Mouse (Mus musculus): ENCODE results near the gene Themis3. TPM values are rescaled to one million over a fixed set of nuclear protein-coding genes. Genes with fewer than 3 reads are reported as not detected.

The Themis3 gene
- polyA plus RNA-seq, 1 experiment from 2014 or later, result not detected

GRCm38 (mm10) chr17:66586741-66587140, 7.7 kb downstream of the Themis3 start:
- Histone ChIP-seq H3K4me2 (no peak overlapping the region), H3K36me3 (no peaks in the 10 kb centered on the region), H3K4me3 (no peak overlapping the region), H3K9me3 (replicated peaks) (0 out of 2 replicates have a peak, but pooled peaks cover 3% of the 10 kb centered on the region), H3K27me3 (replicated peaks) (no peaks in the 10 kb centered on the region; the same call in 1 of the 2 replicates), H3K4me1 (replicated peaks) (peaks cover 5% of the 10 kb centered on the region), H3K9ac (no peak overlapping the region), H3K27ac (ENCODE audit: poor library complexity, severe bottlenecking) (no peak overlapping the region)
- 88% methylated on average over 10 of the region's 10 CpGs for WGBS
- no peak for ATAC-seq (ENCODE audit: insufficient number of reproducible peaks, low FRiP score)

- H3K4me2 ChIP-seq, result no peak overlapping the region
- no peaks in the 10 kb centered on the region; the same call in 1 of the 2 replicates for H3K27me3 ChIP-seq (replicated peaks)
- 0 out of 2 replicates have a peak, but pooled peaks cover 3% of the 10 kb centered on the region for H3K9me3 ChIP-seq (replicated peaks)
- no peaks in the 10 kb centered on the region for H3K36me3 ChIP-seq
- H3K4me1 ChIP-seq (replicated peaks), result peaks cover 5% of the 10 kb centered on the region
- H3K27ac ChIP-seq (ENCODE audit: poor library complexity, severe bottlenecking), result no peak overlapping the region
- H3K9ac ChIP-seq, result no peak overlapping the region
- H3K4me3 ChIP-seq, result no peak overlapping the region
- 78% methylated on average over 13 of the region's 13 CpGs for WGBS
- ATAC-seq (ENCODE audit: insufficient number of reproducible peaks, low FRiP score), result no peak
Observed at GRCm38 (mm10) chr17:66586078-66586477, 8.3 kb downstream of the Themis3 start.

GRCm38 (mm10) chr17:66580990-66581389, 13.4 kb downstream of the Themis3 start:
- Histone ChIP-seq H3K4me1 (replicated peaks) (no peaks in the 10 kb centered on the region), H3K4me3 (no peak overlapping the region), H3K27ac (ENCODE audit: poor library complexity, severe bottlenecking) (no peak overlapping the region), H3K36me3 (no peaks in the 10 kb centered on the region), H3K27me3 (replicated peaks) (0 out of 2 replicates have a peak, but pooled peaks cover 6% of the 10 kb centered on the region), H3K4me2 (no peak overlapping the region), H3K9me3 (replicated peaks) (0 out of 2 replicates have a peak, but pooled peaks cover 3% of the 10 kb centered on the region), H3K9ac (no peak overlapping the region)
- ATAC-seq (ENCODE audit: insufficient number of reproducible peaks, low FRiP score), result no peak
- 66% methylated on average over 5 of the region's 5 CpGs for WGBS

GRCm38 (mm10) chr17:66578007-66578406, 16.4 kb downstream of the Themis3 start:
- ATAC-seq (ENCODE audit: insufficient number of reproducible peaks, low FRiP score), result no peak
- Histone ChIP-seq H3K4me1 (replicated peaks) (no peaks in the 10 kb centered on the region), H3K4me2 (no peak overlapping the region), H3K27ac (ENCODE audit: poor library complexity, severe bottlenecking) (no peak overlapping the region), H3K36me3 (no peaks in the 10 kb centered on the region), H3K9ac (no peak overlapping the region), H3K9me3 (replicated peaks) (0 out of 2 replicates have a peak, but pooled peaks cover 3% of the 10 kb centered on the region), H3K4me3 (no peak overlapping the region), H3K27me3 (replicated peaks) (0 out of 2 replicates have a peak, but pooled peaks cover 6% of the 10 kb centered on the region)
- 20% methylated on average over 6 of the region's 6 CpGs for whole genome bisulfite sequencing

- no peak overlapping the region for H3K4me3 ChIP-seq
- no peak overlapping the region for H3K27ac ChIP-seq (ENCODE audit: poor library complexity, severe bottlenecking)
- H3K9ac ChIP-seq, result no peak overlapping the region
- no peaks in the 10 kb centered on the region for H3K9me3 ChIP-seq (replicated peaks)
- no peaks in the 10 kb centered on the region for H3K4me1 ChIP-seq (replicated peaks)
- no peaks in the 10 kb centered on the region for H3K36me3 ChIP-seq
- WGBS, result 68% methylated on average over 6 of the region's 6 CpGs
- no peak for ATAC-seq (ENCODE audit: insufficient number of reproducible peaks, low FRiP score)
- H3K27me3 ChIP-seq (replicated peaks), result 0 out of 2 replicates have a peak, but pooled peaks cover 6% of the 10 kb centered on the region
- H3K4me2 ChIP-seq, result no peak overlapping the region
Observed at GRCm38 (mm10) chr17:66577507-66577906, 16.9 kb downstream of the Themis3 start.

GRCm38 (mm10) chr17:66572677-66573060, 21.8 kb downstream of the Themis3 start:
- ATAC-seq (ENCODE audit: insufficient number of reproducible peaks, low FRiP score), result no peak

GRCm38 (mm10) chr17:66571860-66572676, 22.4 kb downstream of the Themis3 start:
- Histone ChIP-seq H3K4me2 (no peak overlapping the region), H3K4me3 (no peak overlapping the region), H3K4me1 (replicated peaks) (no peaks in the 10 kb centered on the region), H3K36me3 (no peaks in the 10 kb centered on the region), H3K9ac (no peak overlapping the region), H3K27me3 (replicated peaks) (no peaks in the 10 kb centered on the region), H3K9me3 (replicated peaks) (no peaks in the 10 kb centered on the region), H3K27ac (ENCODE audit: poor library complexity, severe bottlenecking) (no peak overlapping the region)
- 67% methylated on average over 11 of the region's 11 CpGs for WGBS
- ATAC-seq (ENCODE audit: insufficient number of reproducible peaks, low FRiP score), result no peak

More at GRCm38 (mm10) chr17:66572677-66573060, 21.8 kb downstream of the Themis3 start:
- H3K36me3 ChIP-seq, result no peaks in the 10 kb centered on the region
- no peak overlapping the region for H3K4me2 ChIP-seq
- 71% methylated on average over 4 of the region's 4 CpGs for WGBS
- H3K27me3 ChIP-seq (replicated peaks), result no peaks in the 10 kb centered on the region
- H3K9me3 ChIP-seq (replicated peaks), result no peaks in the 10 kb centered on the region
- no peak overlapping the region for H3K9ac ChIP-seq
- no peak overlapping the region for H3K4me3 ChIP-seq
- no peak overlapping the region for H3K27ac ChIP-seq (ENCODE audit: poor library complexity, severe bottlenecking)
- no peaks in the 10 kb centered on the region for H3K4me1 ChIP-seq (replicated peaks)

GRCm38 (mm10) chr17:66564213-66564612, 30.2 kb downstream of the Themis3 start:
- ATAC-seq (ENCODE audit: insufficient number of reproducible peaks, low FRiP score), result peak; percentile 55; the same call in 1 of the 2 replicates
- 55% methylated on average over 7 of the region's 7 CpGs for WGBS
- H3K27ac ChIP-seq (ENCODE audit: poor library complexity, severe bottlenecking), result no peak overlapping the region

GRCm38 (mm10) chr17:66563551-66563950, 30.9 kb downstream of the Themis3 start:
- 52% methylated on average over 1 of the region's 1 CpGs for WGBS
- no peaks in the 10 kb centered on the region for H3K36me3 ChIP-seq
- peaks cover 14% of the 10 kb centered on the region for H3K9me3 ChIP-seq (replicated peaks)
- H3K4me1 ChIP-seq (replicated peaks), result no peaks in the 10 kb centered on the region
- H3K27me3 ChIP-seq (replicated peaks), result no peaks in the 10 kb centered on the region
- H3K4me3 ChIP-seq, result no peak overlapping the region
- H3K4me2 ChIP-seq, result no peak overlapping the region
- H3K9ac ChIP-seq, result no peak overlapping the region
- ATAC-seq (ENCODE audit: insufficient number of reproducible peaks, low FRiP score), result no peak
- no peak overlapping the region for H3K27ac ChIP-seq (ENCODE audit: poor library complexity, severe bottlenecking)

More at GRCm38 (mm10) chr17:66564213-66564612, 30.2 kb downstream of the Themis3 start:
- Histone ChIP-seq H3K9me3 (replicated peaks) (peaks cover 14% of the 10 kb centered on the region), H3K4me3 (no peak overlapping the region), H3K36me3 (no peaks in the 10 kb centered on the region), H3K4me1 (replicated peaks) (no peaks in the 10 kb centered on the region), H3K9ac (no peak overlapping the region), H3K4me2 (no peak overlapping the region), H3K27me3 (replicated peaks) (no peaks in the 10 kb centered on the region)

GRCm38 (mm10) chr17:66561380-66561779, 33.0 kb downstream of the Themis3 start:
- WGBS, result 44% methylated on average over 2 of the region's 2 CpGs
- no peak overlapping the region for H3K9ac ChIP-seq

GRCm38 (mm10) chr17:66558404-66559317, 35.8 kb downstream of the Themis3 start:
- no peak for ATAC-seq (ENCODE audit: insufficient number of reproducible peaks, low FRiP score)
- no peak overlapping the region for H3K27ac ChIP-seq (ENCODE audit: poor library complexity, severe bottlenecking)
- no peaks in the 10 kb centered on the region for H3K36me3 ChIP-seq
- H3K4me2 ChIP-seq, result no peak overlapping the region
- no peak overlapping the region for H3K4me3 ChIP-seq
- no peaks in the 10 kb centered on the region for H3K9me3 ChIP-seq (replicated peaks)
- H3K4me1 ChIP-seq (replicated peaks), result no peaks in the 10 kb centered on the region
- no peak overlapping the region for H3K9ac ChIP-seq
- whole genome bisulfite sequencing, result 84% methylated on average over 17 of the region's 17 CpGs
- no peaks in the 10 kb centered on the region for H3K27me3 ChIP-seq (replicated peaks)

More at GRCm38 (mm10) chr17:66561380-66561779, 33.0 kb downstream of the Themis3 start:
- Histone ChIP-seq H3K4me2 (no peak overlapping the region), H3K27ac (ENCODE audit: poor library complexity, severe bottlenecking) (no peak overlapping the region), H3K9me3 (replicated peaks) (peaks cover 14% of the 10 kb centered on the region), H3K27me3 (replicated peaks) (no peaks in the 10 kb centered on the region), H3K4me1 (replicated peaks) (no peaks in the 10 kb centered on the region), H3K36me3 (no peaks in the 10 kb centered on the region), H3K4me3 (no peak overlapping the region)
- no peak for ATAC-seq (ENCODE audit: insufficient number of reproducible peaks, low FRiP score)
